Mouse (Mus musculus) lung, postnatal 0 days (tissue): ENCODE measurements at regions not wholly inside any gene's neighbourhood (a gene's known extent, or its start where the extent isn't known, plus 50 kb on each side); places are given as distances from the start of the nearest gene placed in this dataset.

ENCODE experiments used
- ATAC-seq: fragments of 200-750 bp; cut with Nextera tagmentation; 2 replicates; pipeline ENCODE4 v1.8.0; 2017; ENCODE audit warnings: moderate library complexity
- DNase-seq: peaks from one replicate; pipeline ENCODE4 v3.0.0-alpha.2; 2016; ENCODE audit warnings: low spot score
- H3K27ac ChIP-seq: fragments of 300-500 bp; sonication (generic); 2 replicates; pipeline ENCODE4 v1.5.1; 2014; ENCODE audit warnings: antibody characterized with exemption, mild to moderate bottlenecking, low read length, mixed read lengths
- H3K27me3 ChIP-seq: fragments of 300-500 bp; sonication (generic); replicated peaks from 2 replicates; pipeline ENCODE4 v1.6.1; 2014; ENCODE audit warnings: low read length, mixed read lengths; ENCODE audit not compliant: insufficient read depth
- H3K36me3 ChIP-seq: fragments of 300-500 bp; sonication (generic); 2 replicates; pipeline ENCODE4 v1.6.1; 2014; ENCODE audit warnings: low read length, mixed read lengths; ENCODE audit not compliant: insufficient read depth
- H3K4me1 ChIP-seq: fragments of 300-500 bp; sonication (generic); 2 replicates; pipeline ENCODE4 v1.6.1; 2014; ENCODE audit warnings: antibody characterized with exemption, low read depth, low read length, mixed read lengths; ENCODE audit not compliant: insufficient read depth
- H3K4me2 ChIP-seq: fragments of 300-500 bp; sonication (generic); replicated peaks from 2 replicates; pipeline ENCODE4 v1.6.1; 2014; ENCODE audit warnings: low read depth, mild to moderate bottlenecking, low read length, moderate library complexity, mixed read lengths
- H3K4me3 ChIP-seq: fragments of 300-500 bp; sonication (generic); 2 replicates; pipeline ENCODE4 v1.5.1; 2014; ENCODE audit warnings: low read depth, low read length
- H3K9ac ChIP-seq: fragments of 300-500 bp; sonication (generic); replicated peaks from 2 replicates; pipeline ENCODE4 v1.6.1; 2014; ENCODE audit warnings: low read depth, mild to moderate bottlenecking
- H3K9me3 ChIP-seq: fragments of 300-500 bp; sonication (generic); 2 replicates; pipeline ENCODE4 v1.6.1; 2016; ENCODE audit warnings: low read length, mixed read lengths
- CTCF ChIP-seq: IDR thresholded peaks from 2 replicates; pipeline ENCODE4 v1.5.1; 2016; ENCODE audit warnings: antibody characterized with exemption, mild to moderate bottlenecking
- EP300 ChIP-seq: IDR thresholded peaks from 2 replicates; pipeline ENCODE4 v1.6.1; 2016; ENCODE audit warnings: antibody characterized with exemption, mild to moderate bottlenecking, control low read depth
- WGBS: fragments of 180-500 bp; shearing (Covaris S2); extraction: QIAGEN DNeasy Blood & Tissue Kit; methylation state at CpG from one replicate; pipeline ENCODE4 v1.1.7; 2014; 5-methylcytosine and 5-hydroxymethylcytosine counted together

DNA sequence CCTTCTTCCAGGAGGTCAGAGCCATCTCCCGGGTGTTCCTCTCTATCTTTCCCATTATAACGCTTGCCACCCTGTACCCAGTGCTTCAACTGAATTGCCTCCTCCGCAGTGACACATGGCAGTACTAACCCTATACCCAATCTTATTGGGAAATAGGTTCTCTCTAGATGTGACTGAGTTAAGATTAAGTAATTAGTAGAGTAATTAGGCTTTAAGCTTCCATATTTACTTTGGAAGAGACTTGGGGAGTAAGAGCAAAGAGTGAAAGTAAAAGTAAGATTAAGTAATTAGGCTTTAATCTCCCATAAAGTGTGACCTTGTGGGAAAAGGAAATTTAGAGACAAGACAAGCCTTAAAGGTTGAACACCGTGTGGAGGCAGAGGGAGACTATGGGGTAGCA lies 148.7 kb upstream of the Prok2 start:
- no peak overlapping the region for H3K4me3 ChIP-seq
- no peaks in the 10 kb centered on the region for H3K9me3 ChIP-seq
- DNase-seq: no peak
- no peak for ATAC-seq
- H3K4me1 ChIP-seq: no peaks in the 10 kb centered on the region
- no peak overlapping the region for H3K27ac ChIP-seq
- no peaks in the 10 kb centered on the region for H3K36me3 ChIP-seq
- 83% methylated on average over 4 of the region's 4 CpGs for WGBS
- TF ChIP-seq EP300 (no peak), CTCF (no peak)
- no peaks in the 10 kb centered on the region for H3K27me3 ChIP-seq
- no peak overlapping the region for H3K9ac ChIP-seq
- H3K4me2 ChIP-seq: no peak overlapping the region

DNA sequence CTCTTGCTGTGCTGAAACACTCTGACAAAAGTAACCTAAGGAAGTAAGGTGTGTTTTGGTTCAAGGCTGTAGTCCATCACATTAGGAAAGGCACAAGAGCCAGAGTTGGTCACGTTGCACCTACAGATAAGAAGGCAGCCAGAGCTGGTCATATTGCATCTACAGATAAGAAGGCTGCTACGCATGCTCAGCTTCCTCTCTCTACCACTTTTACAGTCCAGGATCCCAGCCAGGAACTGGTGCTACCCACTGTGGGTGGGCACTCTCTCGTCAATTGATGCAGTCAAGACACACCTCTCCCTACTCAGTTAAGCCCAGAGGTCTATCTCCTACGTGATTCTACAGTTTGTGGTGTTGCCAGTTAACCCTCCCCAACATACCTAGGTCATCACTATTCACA lies 147.8 kb upstream of the Prok2 start:
- no peak for TF ChIP-seq EP300
- TF ChIP-seq CTCF: no peak
- Histone ChIP-seq H3K4me2 (no peak overlapping the region), H3K4me3 (no peak overlapping the region), H3K27ac (no peak overlapping the region), H3K9me3 (no peaks in the 10 kb centered on the region), H3K36me3 (no peaks in the 10 kb centered on the region), H3K27me3 (no peaks in the 10 kb centered on the region), H3K9ac (no peak overlapping the region), H3K4me1 (no peaks in the 10 kb centered on the region)
- no peak for ATAC-seq
- 43% methylated on average over 4 of the region's 4 CpGs for WGBS
- no peak for DNase-seq

DNA sequence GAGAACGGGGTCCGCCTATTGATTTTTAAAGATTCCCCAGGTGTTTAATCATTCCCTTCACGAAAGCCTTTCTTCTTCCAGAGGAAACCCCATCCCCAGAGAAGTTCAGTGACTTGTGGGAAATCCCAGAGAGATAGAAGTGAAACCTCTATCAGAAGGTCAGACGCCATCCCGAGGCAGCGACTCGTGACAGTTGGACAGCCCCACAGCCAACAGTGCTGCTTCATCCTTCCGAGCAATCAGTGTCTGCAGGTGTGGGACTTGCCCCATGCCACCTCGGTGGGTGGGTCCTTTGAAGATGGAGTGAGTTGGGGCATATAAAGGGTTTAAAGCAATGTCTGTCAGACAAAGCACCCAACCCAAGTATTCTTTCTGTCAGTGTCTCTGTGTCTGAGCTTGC lies 139.9 kb upstream of the Prok2 start:
- H3K4me2 ChIP-seq: no peak overlapping the region
- H3K4me3 ChIP-seq: no peak overlapping the region
- ATAC-seq (no peak), DNase-seq (no peak)
- H3K27ac ChIP-seq: no peak overlapping the region
- H3K4me1 ChIP-seq: no peaks in the 10 kb centered on the region
- H3K9me3 ChIP-seq: no peaks in the 10 kb centered on the region
- H3K27me3 ChIP-seq: no peaks in the 10 kb centered on the region
- no peaks in the 10 kb centered on the region for H3K36me3 ChIP-seq
- no peak overlapping the region for H3K9ac ChIP-seq
- 58% methylated on average over 9 of the region's 9 CpGs for WGBS
- no peak for TF ChIP-seq CTCF
- TF ChIP-seq EP300: no peak

DNA sequence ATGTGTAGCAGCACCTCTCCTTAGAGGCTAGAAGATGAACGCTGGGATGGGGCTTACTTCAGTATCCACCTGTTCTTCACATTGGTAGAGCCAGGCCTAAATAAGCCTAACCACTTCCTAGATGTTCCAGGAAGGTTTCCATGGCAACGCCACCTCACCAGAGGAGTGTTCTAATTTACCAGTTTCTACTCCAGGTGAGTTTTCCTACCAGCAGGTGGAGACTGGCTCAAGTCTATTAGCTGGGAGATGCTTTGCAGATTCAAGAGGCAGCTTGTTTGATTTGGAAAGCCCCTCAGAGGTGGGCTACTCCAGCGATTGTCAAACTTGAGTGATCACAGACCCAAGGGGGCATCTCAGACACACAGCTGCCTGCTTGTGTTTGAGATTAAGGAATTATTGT lies 138.8 kb upstream of the Prok2 start:
- Histone ChIP-seq H3K27me3 (no peaks in the 10 kb centered on the region), H3K9me3 (no peaks in the 10 kb centered on the region), H3K4me2 (no peak overlapping the region), H3K4me1 (no peaks in the 10 kb centered on the region), H3K36me3 (no peaks in the 10 kb centered on the region), H3K9ac (no peak overlapping the region), H3K27ac (no peak overlapping the region), H3K4me3 (no peak overlapping the region)
- TF ChIP-seq CTCF (peak; percentile 53), EP300 (no peak)
- DNase-seq: peak; percentile 71
- 35% methylated on average over 3 of the region's 3 CpGs for WGBS
- ATAC-seq: no peak

DNA sequence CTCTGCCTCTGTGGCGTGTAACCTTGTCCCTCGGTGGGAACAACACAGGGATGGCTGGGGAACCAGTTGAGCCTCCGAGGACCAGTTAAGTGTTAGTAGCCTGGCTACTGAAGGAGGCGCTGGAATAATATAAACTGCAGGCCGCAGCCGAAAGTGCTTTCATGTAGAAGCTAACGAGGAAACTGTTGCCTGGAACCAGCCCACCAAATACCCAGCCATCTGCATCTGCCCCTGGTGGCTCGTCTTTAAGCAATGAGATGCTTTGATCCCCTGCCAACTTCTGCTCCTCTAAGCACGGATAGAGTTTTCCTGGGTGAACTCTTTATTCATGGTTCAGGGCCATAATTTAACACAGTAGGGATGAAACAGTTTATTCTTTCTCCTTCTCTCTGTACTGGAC lies 137.2 kb upstream of the Prok2 start:
- WGBS: 54% methylated on average over 9 of the region's 9 CpGs
- H3K36me3 ChIP-seq: no peaks in the 10 kb centered on the region
- TF ChIP-seq CTCF (no peak), EP300 (no peak)
- no peak overlapping the region for H3K4me2 ChIP-seq
- H3K9me3 ChIP-seq: no peaks in the 10 kb centered on the region
- no peak overlapping the region for H3K27ac ChIP-seq
- no peak overlapping the region for H3K9ac ChIP-seq
- ATAC-seq (no peak), DNase-seq (no peak)
- H3K27me3 ChIP-seq: no peaks in the 10 kb centered on the region
- no peak overlapping the region for H3K4me3 ChIP-seq
- H3K4me1 ChIP-seq: no peaks in the 10 kb centered on the region

DNA sequence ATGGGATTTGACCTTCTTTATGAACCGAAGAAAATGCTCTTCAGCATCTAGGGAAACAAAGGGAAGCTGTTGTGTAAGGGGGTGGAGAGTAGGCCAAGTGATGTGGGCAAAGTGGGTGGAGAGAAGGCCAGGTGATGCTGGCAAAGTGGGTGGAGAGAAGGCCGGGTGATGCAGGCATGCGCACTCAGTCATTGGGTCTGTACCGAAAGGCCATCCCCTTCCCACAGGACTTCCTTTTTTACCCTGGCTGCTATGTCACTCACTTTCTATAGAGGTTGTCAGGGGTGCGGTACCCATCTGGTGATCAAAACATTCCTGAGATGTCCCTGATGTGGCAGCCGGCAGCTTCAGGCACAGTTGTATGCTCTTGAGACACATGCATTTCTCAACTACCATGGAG lies 131.2 kb upstream of the Prok2 start:
- 83% methylated on average over 6 of the region's 6 CpGs for WGBS
- Histone ChIP-seq H3K4me1 (no peaks in the 10 kb centered on the region), H3K27me3 (no peaks in the 10 kb centered on the region), H3K36me3 (no peaks in the 10 kb centered on the region), H3K27ac (no peak overlapping the region), H3K4me3 (no peak overlapping the region), H3K9ac (no peak overlapping the region), H3K9me3 (no peaks in the 10 kb centered on the region), H3K4me2 (no peak overlapping the region)
- TF ChIP-seq CTCF (no peak), EP300 (no peak)
- no peak for ATAC-seq
- no peak for DNase-seq

DNA sequence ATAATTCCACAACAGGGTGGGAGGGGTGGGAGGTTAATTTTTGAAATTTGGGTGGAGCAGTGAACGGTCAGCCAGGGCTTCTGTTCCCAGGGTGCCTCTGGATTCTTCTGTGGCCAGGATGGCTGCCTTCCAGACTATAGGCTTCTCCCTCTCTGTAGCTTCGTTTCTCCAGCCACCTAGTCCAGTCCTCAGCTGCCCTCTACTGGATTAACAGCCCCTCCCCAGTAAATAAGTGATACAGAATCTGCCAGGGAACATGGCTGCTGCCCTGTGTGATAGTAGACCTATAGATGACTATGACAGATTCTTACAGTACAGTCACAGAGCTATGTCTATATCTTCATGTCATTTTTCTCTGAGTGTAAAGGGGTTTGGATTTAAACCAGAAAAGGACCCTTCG lies 127.5 kb upstream of the Prok2 start:
- no peak for ATAC-seq
- Histone ChIP-seq H3K27ac (no peak overlapping the region), H3K9ac (no peak overlapping the region), H3K4me1 (no peaks in the 10 kb centered on the region), H3K9me3 (no peaks in the 10 kb centered on the region), H3K4me2 (no peak overlapping the region), H3K27me3 (no peaks in the 10 kb centered on the region), H3K36me3 (no peaks in the 10 kb centered on the region), H3K4me3 (no peak overlapping the region)
- DNase-seq: peak; percentile 25
- WGBS: 47% methylated on average over 3 of the region's 3 CpGs
- TF ChIP-seq CTCF: peak; percentile 43
- TF ChIP-seq EP300: no peak
